Mouse (Mus musculus) gastrocnemius, adult 8-10 months (tissue): ENCODE measurements around the gene Adamts2. TPM values are rescaled to one million over a fixed set of nuclear protein-coding genes. Genes with fewer than 3 reads are reported as not detected.

Source experiments
- DNase-seq, 2 experiments: peaks; one replicate each; pipeline ENCODE4 v3.0.0; 2022; ENCODE audit warnings: low spot score in 2 of 2
- total RNA-seq, 4 experiments: library from RNA; stranded (reverse); gene quantifications; 2 replicates each; pipeline ENCODE4 v1.2.4; 2022

The Adamts2 gene
- total RNA-seq, 4 experiments from 2014 or later = 3.5 to 4.9 (median 4.7) TPM

GRCm38 (mm10) chr11:50841023-50841735, 239.3 kb downstream of the Adamts2 start, which contains the start of gene Zfp879:
Gene Zfp879, minus strand, starts transcription at chr11:50841552.
- DNase-seq = peak; percentile 81 to 90

- no peak for DNase-seq
Measured at GRCm38 (mm10) chr11:50845951-50846350, 244.1 kb downstream of the Adamts2 start.

- DNase-seq = no peak
Measured at GRCm38 (mm10) chr11:50847047-50847446, 245.2 kb downstream of the Adamts2 start.

- no peak for DNase-seq
Measured at GRCm38 (mm10) chr11:50848520-50849137, 246.7 kb downstream of the Adamts2 start.

- no peak for DNase-seq
Measured at GRCm38 (mm10) chr11:50849310-50849709, 247.4 kb downstream of the Adamts2 start.

GRCm38 (mm10) chr11:50850177-50850735, 248.4 kb downstream of the Adamts2 start, which contains the start of gene Grm6:
Gene Grm6, plus strand, starts transcription at chr11:50850685.
- DNase-seq = no peak

GRCm38 (mm10) chr11:50850989-50851601, 249.2 kb downstream of the Adamts2 start:
- no peak for DNase-seq

Other genes with a start within 250 kb of the Adamts2 start
- not detected for gene Cby3, start 247.6 kb upstream of the Adamts2 start, total RNA-seq
- 10 to 100 TPM; 63.8 to 91.3 (median 74.6) TPM for gene Hnrnph1, start 225.1 kb upstream of the Adamts2 start, total RNA-seq
- 10 to 100 TPM; 21.2 to 24.9 (median 22.0) TPM for gene Rufy1, start 171.0 kb upstream of the Adamts2 start, total RNA-seq
- gene Zfp354c, start 225.6 kb downstream of the Adamts2 start, total RNA-seq = 1 to 10 TPM; 3.1 to 4.4 (median 3.6) TPM
- gene Zfp879, start 239.5 kb downstream of the Adamts2 start, total RNA-seq = 1 to 10 TPM; 2.1 to 2.4 (median 2.2) TPM
- not detected for gene Grm6, start 248.6 kb downstream of the Adamts2 start, total RNA-seq